Mouse (Mus musculus) megakaryocyte, embryonic 14.5 days (primary cell): ENCODE measurements around the gene Nmnat1.

Experiments
- FLI1 ChIP-seq: IDR thresholded peaks from 2 replicates; pipeline ENCODE4 v1.6.1; 2012; ENCODE audit warnings: low read length, inconsistent platforms, mixed read lengths
- GATA1 ChIP-seq: IDR thresholded peaks from 3 replicates; pipeline ENCODE4 v1.6.1; 2012; ENCODE audit warnings: mixed read lengths, low read length, inconsistent platforms, borderline replicate concordance

DNA sequence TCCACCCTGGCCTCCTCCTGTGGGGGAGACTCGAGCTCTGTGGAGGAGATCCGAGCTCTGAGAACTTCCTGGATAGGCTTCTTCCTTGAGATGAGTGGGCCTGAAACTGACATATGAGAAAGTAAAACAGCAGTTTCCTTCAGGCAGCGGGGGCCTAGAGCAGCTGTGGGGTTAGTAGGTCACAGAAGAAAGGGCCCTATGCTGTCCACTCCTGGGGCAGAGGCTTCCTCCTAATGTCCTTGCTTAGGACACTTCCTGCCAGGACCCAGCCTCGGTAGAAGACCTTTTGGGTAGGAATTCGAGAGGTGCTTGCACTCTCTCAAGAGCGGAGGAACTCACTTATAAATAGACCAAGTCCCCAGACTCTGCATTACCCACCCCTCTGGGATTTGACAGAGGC lies 44.7 kb upstream of the Nmnat1 start:
- TF ChIP-seq GATA1 = no peak
- TF ChIP-seq FLI1 = no peak
